Mouse (Mus musculus): ENCODE results near the gene Dpf3. TPM values are rescaled to one million over a fixed set of nuclear protein-coding genes. Genes with fewer than 3 reads are reported as not detected.

The Dpf3 gene
- total RNA-seq, 2 experiments from 2014 or later, result 21.2 to 28.7 TPM

- no peak for DNase-seq (ENCODE audit: extremely low spot score in 1 of 2, low spot score in 1 of 2)
Measured at GRCm38 (mm10) chr12:83361801-83362200, 125.7 kb downstream of the Dpf3 start.

GRCm38 (mm10) chr12:83352640-83353039 lies 134.9 kb downstream of the Dpf3 start:
- no peak for DNase-seq (ENCODE audit: extremely low spot score in 1 of 2, low spot score in 1 of 2)

- DNase-seq (ENCODE audit: extremely low spot score in 1 of 2, low spot score in 1 of 2), result no peak
Measured at GRCm38 (mm10) chr12:83349736-83350135, 137.8 kb downstream of the Dpf3 start.

GRCm38 (mm10) chr12:83348246-83348645 lies 139.3 kb downstream of the Dpf3 start:
- no peak for DNase-seq (ENCODE audit: extremely low spot score in 1 of 2, low spot score in 1 of 2)

- peak in 1 of 2 experiments; percentile 25 for DNase-seq (ENCODE audit: extremely low spot score in 1 of 2, low spot score in 1 of 2)
Measured at GRCm38 (mm10) chr12:83342875-83343185, 144.7 kb downstream of the Dpf3 start.

GRCm38 (mm10) chr12:83342035-83342874 lies 145.3 kb downstream of the Dpf3 start:
- DNase-seq (ENCODE audit: extremely low spot score in 1 of 2, low spot score in 1 of 2), result no peak

GRCm38 (mm10) chr12:83340960-83341359 lies 146.6 kb downstream of the Dpf3 start:
- DNase-seq (ENCODE audit: extremely low spot score in 1 of 2, low spot score in 1 of 2), result no peak

- DNase-seq (ENCODE audit: extremely low spot score in 1 of 2, low spot score in 1 of 2), result no peak
Measured at GRCm38 (mm10) chr12:83338345-83338744, 149.2 kb downstream of the Dpf3 start.

GRCm38 (mm10) chr12:83337776-83338149 lies 149.8 kb downstream of the Dpf3 start:
- DNase-seq (ENCODE audit: extremely low spot score in 1 of 2, low spot score in 1 of 2), result no peak

GRCm38 (mm10) chr12:83337077-83337775 lies 150.3 kb downstream of the Dpf3 start:
- DNase-seq (ENCODE audit: extremely low spot score in 1 of 2, low spot score in 1 of 2), result no peak

GRCm38 (mm10) chr12:83330056-83330455 lies 157.5 kb downstream of the Dpf3 start:
- DNase-seq (ENCODE audit: extremely low spot score in 1 of 2, low spot score in 1 of 2), result no peak

- no peak for DNase-seq (ENCODE audit: extremely low spot score in 1 of 2, low spot score in 1 of 2)
Measured at GRCm38 (mm10) chr12:83328899-83329298, 158.6 kb downstream of the Dpf3 start.

- DNase-seq (ENCODE audit: extremely low spot score in 1 of 2, low spot score in 1 of 2), result no peak
Measured at GRCm38 (mm10) chr12:83328491-83328890, 159.0 kb downstream of the Dpf3 start.

- DNase-seq (ENCODE audit: extremely low spot score in 1 of 2, low spot score in 1 of 2), result no peak
Measured at GRCm38 (mm10) chr12:83327451-83327850, 160.1 kb downstream of the Dpf3 start.

- DNase-seq (ENCODE audit: extremely low spot score in 1 of 2, low spot score in 1 of 2), result no peak
Measured at GRCm38 (mm10) chr12:83320725-83321124, 166.8 kb downstream of the Dpf3 start.

- no peak for DNase-seq (ENCODE audit: extremely low spot score in 1 of 2, low spot score in 1 of 2)
Measured at GRCm38 (mm10) chr12:83317646-83318443, 169.7 kb downstream of the Dpf3 start.

GRCm38 (mm10) chr12:83314666-83315065 lies 172.8 kb downstream of the Dpf3 start:
- DNase-seq (ENCODE audit: extremely low spot score in 1 of 2, low spot score in 1 of 2), result no peak

GRCm38 (mm10) chr12:83312818-83313217 lies 174.7 kb downstream of the Dpf3 start:
- DNase-seq (ENCODE audit: extremely low spot score in 1 of 2, low spot score in 1 of 2), result no peak

GRCm38 (mm10) chr12:83310567-83310966 lies 176.9 kb downstream of the Dpf3 start:
- no peak for DNase-seq (ENCODE audit: extremely low spot score in 1 of 2, low spot score in 1 of 2)

GRCm38 (mm10) chr12:83309031-83309804 lies 178.3 kb downstream of the Dpf3 start:
- no peak for DNase-seq (ENCODE audit: extremely low spot score in 1 of 2, low spot score in 1 of 2)

All from layer of hippocampus, postnatal 25 days (tissue).